Mouse (Mus musculus): ENCODE results near the gene Gm10644.

The Gm10644 gene

DNA sequence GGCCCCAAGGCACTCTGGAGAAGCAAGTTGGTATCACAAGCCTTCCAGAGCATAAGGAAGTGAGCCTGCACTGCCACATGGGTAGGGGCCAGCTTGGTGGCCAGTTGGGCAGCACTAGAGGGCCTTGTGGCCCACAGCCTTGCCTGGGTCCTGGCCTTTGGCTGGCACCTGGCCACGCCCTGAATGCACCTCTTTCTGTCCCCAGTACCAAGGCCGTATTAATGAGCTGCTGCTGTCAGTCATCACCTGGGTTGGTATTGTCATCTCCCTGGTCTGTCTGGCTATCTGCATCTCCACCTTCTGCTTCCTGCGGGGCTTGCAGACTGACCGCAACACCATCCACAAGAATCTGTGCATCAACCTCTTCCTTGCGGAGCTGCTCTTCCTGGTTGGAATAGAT lies 20.8 kb downstream of the Gm10644 start:
- peak; percentile 5 for DNase-seq

DNA sequence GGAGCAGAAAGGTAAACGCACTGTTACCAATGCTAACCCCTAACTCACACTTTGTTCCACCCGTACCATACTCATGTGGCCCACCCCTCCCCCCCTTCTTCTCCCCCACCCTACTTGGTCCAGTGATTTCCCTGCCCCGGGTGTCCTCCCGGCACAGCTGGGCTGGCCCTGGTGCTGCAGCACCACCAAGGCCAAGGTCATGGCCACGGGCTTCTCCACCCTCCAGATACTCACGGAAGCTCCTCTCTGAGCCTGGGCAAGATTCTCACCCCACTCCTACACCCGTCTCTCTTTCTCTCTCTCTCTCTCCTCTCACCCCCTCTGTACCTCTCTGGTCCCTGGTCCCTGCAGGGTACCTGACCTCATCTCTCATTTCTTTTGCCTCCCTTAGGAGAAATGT lies 28.7 kb downstream of the Gm10644 start:
- DNase-seq, result no peak

DNA sequence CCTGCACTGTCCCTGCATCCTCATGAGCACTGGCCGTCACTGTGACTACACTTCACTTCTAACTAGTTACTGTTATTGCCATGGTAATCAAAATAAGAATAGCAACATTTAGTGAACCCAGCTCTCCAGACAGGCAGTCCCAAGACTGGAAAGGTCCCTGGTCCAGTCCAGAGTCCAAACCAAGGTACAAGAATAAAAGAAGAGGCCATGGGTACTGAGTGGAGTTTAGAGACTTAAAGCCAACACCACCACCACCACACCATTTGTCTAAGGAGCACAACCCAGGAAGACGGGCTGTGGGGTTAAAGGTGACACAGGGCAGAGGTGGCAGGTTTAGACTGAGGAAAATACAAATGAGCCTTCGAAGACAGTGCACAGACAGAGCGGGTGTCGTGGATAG lies 30.4 kb downstream of the Gm10644 start:
- no peak for DNase-seq

DNA sequence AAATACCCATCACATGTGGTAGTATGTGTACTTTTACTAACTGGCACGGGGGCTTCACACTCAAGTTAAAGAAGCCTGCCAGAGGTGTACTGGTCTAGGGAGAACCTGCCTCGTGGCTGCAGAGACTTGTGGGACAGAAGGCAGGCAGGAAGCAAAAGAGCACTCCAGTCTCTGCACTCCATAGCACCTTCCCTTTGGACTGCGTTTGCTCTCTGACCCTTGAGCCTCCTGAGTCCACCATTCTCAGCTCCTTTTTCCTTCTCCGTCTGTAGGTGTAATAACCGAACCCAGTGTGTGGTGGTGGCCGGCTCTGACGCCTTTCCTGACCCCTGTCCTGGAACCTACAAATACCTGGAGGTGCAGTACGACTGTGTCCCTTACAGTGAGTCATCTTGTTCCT lies 32.3 kb downstream of the Gm10644 start:
- DNase-seq, result no peak

DNA sequence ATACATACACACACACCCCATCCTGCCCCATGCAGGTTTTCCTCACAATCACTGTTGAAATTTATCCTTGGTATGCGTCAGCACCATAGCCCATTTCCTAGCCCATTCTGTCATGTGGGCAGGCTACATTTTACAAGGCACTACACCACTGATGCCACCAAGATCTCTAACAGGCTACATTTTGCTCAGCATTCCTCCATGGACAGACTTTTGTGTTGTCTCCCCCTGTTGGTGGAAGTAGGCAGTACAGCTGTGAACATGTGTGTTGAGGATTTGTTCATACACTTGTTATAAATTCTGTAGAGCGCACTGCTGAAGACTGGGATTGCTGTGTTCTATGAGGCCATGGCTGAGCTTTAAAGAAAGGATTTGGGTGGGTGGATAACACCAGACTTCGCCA lies 33.4 kb downstream of the Gm10644 start:
- peak; percentile 94 for DNase-seq

DNA sequence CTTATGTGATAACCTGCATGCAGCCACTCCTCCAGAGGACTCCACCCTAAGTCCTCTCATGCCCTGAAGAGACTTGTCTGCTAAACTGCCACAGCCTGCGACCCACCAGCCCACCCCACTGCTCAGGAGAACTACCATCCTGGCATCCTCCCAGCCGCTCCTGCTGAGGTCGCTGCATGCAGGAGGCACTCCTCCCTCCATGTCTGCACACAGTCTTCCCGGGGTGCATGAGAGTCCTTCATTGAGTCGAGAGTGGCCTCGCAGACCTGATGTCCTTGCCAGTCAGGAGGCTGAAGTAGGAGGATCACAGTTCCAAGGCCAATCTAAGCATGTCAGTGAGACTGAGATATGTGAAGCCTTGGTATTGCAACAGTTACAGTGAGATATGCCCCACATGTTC lies 37.4 kb downstream of the Gm10644 start:
- DNase-seq, result no peak

DNA sequence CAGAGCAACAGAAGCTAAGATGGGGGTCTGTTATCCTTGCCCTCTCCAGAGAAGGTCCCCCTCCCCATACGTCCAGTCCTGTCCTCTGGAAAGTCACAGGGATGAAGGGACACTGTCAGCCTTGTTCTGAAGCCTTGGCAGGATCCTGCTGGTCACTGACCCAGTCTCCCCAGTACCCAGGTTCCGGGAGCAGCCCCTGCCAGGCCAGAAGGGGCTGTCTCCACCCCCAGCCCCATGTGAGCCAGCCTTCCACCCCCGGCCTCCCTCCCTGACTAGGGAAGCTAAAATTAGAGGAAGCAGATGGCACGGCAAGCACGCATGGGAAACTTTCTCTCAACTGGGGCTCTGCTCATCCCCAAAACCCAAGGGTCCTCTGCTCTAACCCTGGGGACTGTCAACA lies 39.0 kb downstream of the Gm10644 start:
- DNase-seq, result no peak

DNA sequence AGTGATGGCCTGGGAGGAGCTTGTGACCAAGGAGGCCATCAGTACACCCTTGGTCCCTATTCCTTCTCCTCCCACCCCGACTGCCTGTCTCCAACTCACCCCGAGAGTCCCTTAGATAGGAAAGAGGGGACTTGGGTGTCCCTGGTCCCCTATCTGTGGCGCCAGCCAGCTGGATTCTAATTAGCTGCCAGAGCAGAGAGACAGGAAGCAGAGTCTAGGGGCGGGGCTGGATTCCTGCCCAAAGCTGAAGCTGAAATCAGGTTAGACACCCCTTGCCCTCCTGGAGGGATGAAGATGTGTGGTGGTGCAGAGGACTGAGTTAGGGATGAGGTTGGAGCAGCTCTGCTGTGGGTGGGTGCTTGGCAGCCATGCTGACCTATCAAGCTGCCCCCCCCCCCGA lies 40.1 kb downstream of the Gm10644 start:
- DNase-seq, result no peak

DNA sequence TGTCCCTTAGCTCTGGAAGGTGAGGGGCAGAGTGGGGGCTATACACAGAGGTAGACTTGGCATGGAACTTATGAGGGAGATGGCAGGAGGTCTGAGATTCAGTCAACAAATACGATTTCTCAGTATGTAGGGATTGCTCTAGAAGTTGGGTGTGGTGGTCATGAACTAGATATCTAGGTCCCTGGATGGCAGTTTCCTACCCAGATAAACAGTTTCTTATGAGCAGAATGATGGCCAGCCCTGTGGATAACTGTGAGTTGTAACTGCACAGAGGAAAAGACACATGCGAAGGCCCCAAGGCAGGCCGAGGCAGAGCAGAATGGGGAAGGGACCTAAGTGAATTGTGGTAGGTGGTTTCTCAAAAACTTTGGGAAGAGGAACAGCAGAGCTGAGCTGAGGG lies 40.8 kb downstream of the Gm10644 start:
- no peak for DNase-seq

DNA sequence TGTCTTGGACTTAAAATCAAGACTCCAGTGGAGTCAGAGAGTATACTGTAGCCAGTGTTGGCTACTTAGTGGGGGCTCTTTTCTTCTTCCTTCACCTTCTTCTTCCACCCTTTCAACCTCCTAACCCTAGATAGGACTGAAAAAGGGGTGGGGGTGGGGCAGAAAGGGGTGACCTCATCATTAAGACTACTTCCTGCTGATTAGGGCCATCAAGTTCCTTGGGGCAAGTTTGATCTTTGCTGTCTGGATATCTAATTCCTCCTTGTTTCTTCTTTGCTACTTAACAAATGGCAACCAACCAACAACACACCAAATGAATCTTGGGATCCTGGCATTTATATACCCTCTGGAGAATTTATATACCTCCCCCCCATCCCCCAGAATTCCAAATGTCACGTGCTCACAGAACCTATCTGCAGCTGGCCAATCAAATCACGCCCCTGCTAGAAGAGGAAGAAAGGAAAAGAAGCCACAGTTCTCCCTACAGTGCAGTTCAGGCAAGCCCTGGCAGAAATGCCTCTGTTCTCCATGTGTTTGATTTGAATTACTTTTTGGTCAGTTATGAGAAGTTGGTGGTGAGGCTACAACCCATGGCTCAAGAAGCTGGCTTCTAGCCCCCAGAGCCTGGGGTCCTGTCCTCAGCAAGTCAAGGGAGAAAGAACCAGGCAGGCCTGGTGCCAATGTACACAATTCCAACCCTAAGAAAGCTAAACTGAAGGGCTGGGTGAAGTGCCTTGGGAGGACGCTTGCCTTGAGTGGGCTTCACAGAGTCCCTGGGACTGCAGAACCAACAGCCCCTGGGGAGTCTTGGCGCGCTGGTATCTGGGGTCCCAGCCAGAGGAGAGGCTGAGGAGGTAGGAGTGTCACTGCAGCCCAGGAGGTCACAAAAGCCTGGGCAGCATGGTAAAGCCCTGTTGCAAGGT lies 42.9 kb downstream of the Gm10644 start:
- no peak for DNase-seq

DNA sequence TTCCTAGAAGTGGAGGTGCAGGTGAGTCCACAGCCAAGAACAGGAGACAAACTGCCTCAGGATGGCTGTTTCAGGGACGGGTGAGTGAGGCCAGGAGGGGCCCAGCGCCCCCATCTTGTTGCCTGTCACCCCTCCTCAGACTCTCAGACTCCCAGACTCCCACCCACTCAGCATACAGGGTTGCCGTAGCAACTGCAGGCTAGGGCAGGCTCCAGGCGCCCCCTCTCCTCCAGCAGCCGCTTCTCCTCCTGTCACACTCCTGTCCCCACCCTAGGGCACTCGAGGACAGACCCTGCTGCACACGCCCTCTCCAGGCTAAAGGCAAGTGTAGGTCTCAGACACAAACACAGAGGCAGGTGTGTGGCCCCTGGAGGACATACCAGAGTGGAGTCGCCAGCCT lies 45.7 kb downstream of the Gm10644 start:
- DNase-seq, result no peak

DNA sequence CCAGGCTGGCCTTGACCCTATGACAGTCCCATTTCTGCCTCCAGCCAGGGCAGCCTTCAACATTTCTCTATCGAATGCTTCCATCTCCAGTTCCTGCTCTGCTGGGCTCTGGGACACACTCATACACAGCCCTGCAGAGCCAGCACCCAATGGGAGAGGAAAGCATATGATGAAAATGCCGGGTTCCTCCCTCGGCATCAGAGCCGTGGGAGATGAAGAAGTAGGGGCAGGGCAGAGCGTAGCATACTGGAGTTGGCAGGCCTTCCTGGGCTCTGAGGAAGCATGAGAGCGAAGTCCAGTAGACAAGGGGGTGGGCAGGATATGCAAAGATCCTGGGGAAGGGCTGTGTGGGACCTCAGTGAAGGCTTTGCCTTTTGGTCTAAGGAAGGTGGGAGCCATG lies 46.4 kb downstream of the Gm10644 start:
- DNase-seq, result no peak

DNA sequence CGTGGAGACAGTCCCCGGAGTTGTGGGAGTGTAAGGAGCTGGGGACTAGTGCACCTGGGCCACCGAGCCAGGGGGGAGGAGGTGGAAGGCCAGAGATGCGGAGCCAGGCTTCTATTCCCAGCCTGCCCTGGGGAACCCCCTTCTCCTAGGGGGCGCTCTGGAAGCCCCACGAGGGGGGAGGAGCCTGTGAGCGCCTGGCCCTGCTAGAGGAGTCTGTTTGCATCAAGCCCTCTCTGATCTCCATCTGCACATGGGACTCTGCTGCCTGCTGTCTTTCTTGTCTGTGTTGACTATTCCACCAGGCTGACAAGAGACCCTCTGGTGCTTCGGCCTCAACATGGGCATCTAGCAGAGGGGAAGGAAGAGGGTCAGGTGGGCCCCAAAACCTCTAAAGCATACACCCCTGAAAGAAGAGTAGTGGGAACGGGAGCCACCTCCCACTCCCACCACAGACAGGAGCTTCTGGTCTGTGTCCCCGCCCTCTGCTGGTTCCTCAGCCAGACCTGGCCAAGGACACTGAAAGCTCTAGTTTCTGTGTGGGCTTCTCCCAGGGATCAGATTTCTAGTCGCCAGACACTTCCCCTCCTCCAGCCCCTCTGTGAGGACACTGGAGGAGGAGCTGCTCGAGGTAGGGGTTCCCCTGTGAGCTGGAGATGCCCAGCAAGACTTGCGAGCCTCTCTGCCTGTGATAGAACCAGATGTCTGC lies 51.9 kb downstream of the Gm10644 start:
- no peak for DNase-seq

DNA sequence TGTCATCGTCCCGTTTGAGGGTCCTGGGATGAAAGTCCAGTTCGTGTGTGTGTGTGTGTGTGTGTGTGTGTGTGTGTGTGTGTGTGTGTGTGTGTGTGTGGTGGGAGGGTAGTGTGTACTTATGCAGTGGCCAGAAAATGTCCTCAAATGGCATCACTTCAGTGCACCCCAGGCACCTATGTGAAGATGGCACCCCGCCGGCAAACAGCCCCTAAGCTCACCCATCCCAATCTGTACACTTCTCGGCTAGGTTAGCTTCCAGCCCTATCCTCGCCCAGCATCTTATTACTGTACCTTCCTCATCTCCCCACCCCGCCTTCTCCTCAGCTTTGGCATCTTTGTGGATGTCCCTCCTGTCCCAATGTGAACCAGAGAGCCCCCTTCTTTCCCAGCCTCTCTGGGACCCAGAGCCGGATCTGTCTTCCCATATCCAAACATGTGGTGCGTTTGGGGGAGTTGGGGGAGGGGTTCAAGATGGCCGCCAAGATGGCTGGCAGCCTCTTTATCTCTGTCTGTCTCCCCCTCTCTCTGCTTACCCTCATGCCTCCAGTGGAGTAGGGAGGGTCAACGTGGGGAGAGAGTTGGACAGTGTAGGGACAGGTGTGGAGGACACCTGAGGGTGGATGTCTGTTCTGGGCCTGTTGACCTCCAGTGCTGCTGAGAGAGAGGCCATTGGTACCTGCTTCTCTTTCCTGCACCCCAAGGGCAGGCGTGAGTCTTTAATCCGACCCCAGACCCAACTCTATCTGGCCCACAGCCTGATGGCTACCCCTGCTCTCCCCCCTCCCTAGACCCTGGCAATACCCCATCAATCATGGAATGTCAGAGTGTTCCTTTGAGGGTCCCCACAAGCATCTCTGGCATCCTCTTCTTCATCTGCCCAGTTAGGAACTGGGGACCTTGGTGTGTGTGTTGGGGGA lies 53.2 kb downstream of the Gm10644 start:
- DNase-seq, result peak; percentile 58

DNA sequence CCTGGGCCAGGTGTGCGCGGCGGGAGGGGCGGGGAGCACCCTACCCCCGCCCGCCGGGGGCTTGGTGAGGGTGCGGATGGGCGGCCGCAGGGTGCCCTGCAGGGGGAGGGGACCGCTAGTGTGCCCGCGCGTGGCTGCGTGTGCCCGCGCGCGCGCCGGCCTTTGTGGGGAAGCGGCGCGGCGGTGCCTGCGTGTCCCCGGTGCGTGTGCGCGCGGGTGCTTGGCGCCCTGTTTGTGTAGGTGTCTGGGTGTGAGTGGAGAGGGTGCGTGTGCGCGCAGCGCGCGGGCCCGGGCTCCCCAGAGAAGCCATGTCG lies 54.1 kb downstream of the Gm10644 start:
- DNase-seq, result peak; percentile 77

DNA sequence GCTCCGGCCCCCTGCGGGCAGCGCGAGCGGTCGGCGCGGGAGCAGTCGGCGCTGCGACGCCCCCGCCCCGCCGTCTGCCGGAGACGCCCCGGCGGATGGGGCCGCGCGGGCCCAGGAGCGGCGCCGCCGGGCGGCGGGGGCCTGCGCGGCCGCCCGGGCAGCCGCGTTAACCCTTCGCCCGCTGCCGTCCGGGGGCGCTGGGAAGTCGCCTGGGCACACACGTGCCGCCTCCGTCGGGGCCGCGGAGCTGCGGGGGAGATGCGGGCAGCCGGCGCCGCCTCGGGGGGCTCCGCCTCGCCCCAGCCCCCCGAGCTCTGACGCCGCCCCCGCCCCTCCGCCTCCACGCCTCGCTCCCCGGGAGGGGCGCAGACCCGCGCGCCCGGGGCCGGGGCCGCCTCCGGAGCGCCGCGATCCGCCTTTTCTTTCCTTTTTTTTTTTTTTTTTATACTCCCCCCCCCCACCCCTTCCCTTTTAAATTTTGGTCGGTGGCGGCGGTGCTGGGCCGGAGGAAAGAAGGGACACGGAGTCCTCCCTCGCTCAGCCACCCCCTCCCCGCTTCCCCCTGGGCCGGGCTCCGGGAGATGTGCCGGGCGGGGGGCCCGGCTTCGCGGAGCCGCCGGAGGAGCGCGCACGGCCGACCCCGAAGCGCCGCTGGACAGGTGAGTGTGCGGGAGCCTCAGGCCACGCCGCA lies 54.6 kb downstream of the Gm10644 start:
- DNase-seq, result peak; percentile 73

DNA sequence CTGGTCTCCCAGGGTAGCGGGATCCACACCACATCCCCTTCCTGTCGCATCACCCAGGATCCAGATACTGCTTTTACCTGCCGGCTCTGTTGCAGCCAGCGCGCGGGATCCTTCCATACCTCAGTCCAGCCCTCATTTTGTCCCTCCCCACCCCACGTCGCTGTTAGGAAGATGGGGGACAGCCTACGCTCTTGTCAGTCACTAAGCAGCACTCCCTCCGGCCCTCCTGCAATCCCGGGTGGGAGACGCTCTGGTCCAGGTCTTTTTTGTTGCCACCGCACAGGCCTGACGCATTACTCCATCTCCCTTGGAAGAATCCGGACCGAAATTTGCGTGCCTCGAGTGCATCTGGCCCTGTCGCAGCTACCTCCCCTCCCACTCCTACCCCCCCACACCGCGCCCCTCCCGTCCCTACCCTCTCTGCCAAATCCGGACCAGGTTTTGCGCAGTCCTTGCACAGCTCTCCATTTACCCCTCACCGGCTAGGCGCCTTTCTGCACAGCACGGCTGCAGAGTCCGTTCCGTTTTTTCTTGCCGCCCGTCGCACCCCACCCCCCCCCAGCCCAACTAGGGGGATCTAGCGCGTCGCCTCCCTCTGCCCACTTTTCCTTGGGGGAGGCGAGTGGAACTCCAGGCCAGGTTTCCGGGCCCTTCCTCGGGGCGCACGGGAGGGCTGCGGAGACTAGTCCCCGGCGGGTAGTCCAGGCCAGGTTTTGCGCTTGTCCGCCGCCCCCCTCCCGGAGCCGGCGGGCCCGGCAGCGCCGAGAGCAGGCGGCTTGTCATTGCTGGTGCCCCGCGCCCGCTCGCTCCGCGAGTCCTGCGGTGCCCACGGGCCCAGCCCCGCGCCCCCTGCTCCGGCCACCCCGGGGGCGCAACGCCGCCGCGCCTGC lies 55.4 kb downstream of the Gm10644 start, which contains the start of gene Adgrl1:
Gene Adgrl1, plus strand, starts transcription at position 743 of the 890 bp plus-strand sequence.
- DNase-seq, result peak; percentile 96

DNA sequence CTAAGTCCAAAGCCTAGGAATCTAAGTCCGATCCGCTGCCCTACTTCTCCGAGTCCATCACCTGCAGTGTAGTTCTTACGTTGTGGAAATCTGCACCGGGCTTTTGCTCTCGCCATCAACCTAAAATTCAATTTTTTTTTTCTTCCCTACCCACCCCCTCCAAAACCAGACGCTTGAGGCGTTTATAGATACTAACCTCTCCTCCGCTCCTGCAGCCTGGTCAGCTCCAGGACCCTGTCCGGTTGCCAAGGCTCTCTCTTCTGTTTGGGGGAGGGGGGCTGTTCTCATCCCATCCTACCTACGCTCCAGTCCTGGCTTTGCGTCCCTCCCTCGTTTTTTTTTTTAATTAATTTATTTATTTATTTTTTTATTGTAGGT lies 56.0 kb downstream of the Gm10644 start:
- peak; percentile 71 for DNase-seq

DNA sequence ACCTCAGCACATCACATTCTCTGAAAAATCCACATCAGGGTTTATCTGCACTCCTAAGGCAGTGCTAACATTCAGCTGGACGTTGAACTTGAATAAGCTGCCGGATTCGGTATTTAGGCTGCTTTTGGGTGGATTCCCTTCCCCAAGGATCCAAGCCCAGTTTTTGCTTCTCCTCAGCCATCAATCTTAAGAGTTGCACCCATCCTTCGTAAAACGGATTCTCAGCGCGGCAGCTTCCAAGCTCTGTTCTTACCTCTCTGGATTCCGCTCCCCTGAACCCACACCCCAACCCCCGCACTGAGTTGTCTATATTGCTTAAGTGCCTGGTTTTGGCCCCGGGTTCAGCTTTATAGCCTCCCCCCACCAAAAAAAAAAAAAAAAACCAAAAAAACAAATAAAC lies 56.5 kb downstream of the Gm10644 start:
- DNase-seq, result peak; percentile 53

DNA sequence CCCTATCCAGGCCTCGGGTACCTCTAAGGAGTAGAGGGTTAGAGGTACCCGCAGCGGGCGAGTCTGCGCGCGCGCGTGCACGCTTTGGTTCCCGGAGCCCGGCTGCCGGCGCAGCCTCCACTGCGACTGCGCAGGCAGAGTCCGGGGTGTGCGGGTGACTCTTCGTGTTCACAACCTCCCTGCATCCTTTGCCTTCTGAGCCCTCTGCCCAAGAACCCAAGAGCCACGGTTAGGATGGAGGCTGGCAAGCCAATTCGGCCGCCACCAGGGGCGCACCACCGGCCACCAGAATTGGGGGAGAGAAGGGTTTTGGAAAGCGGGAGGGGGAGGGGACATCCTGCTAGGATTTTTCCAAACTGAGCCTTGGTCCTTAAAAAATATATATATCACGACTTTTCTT lies 57.8 kb downstream of the Gm10644 start:
- DNase-seq, result peak; percentile 77

DNA sequence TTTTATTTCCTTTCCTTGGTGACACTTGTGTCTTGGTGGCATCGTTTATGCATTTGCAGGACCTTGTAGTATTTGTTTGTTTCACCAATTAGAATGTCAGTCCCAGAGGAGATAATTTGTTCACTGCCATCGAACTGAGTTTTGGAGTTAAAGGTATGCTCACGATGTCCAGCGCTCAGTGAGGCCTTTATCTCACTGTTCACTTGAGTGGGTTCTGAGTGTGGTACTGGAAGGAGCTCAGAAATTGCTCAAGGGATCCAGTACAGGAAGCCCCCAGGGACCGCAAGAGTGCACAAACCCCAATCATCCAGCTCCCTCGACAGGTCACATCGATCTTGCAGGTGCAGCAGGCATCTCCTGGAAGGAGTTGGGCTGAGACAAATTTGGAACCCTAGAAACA lies 58.5 kb downstream of the Gm10644 start:
- DNase-seq, result no peak

DNA sequence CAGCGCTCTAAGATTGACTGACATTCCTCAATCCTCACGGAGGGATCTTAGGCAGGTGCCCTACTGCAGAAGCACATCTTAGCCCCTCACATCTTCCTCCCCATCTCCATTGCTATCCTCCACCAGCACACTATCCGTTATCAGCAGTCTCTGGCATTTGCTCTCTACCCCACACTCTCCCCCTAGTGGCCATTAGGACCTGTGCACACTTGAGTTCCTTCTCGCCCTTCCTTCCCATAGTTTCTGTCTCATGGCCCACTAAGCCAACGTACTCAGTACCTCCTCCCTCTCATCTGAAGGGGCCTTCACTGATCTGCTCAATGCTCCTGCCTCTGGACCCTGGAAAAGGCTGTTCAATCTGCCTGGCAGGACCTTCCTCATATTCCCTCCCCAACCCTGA lies 59.1 kb downstream of the Gm10644 start:
- no peak for DNase-seq
